Mouse (Mus musculus): ENCODE results near the gene C2cd4a. TPM values are rescaled to one million over a fixed set of nuclear protein-coding genes. Genes with fewer than 3 reads are reported as not detected.

The C2cd4a gene
- polyA plus RNA-seq, 1 experiment from 2014 or later = 0.48 TPM

GRCm38 (mm10) chr9:67842797-67843196 is 10.7 kb upstream of the C2cd4a start:
- WGBS = 23% methylated on average over 5 of the region's 5 CpGs

GRCm38 (mm10) chr9:67839981-67840859 is 8.1 kb upstream of the C2cd4a start, which contains the start of gene Vps13c:
Gene Vps13c (plus strand): TSS chr9:67840396.
- TF ChIP-seq CTCF (IDR thresholded peaks at IDR 0.05; ENCODE audit: low read depth) = 0 out of 2 replicates have a peak, but pooled peaks have one; percentile 6
- peak; percentile 96 for ATAC-seq
- no peaks in the 10 kb centered on the region for H3K9me3 ChIP-seq (ENCODE audit: control insufficient read depth)
- no peaks in the 10 kb centered on the region for H3K27me3 ChIP-seq (replicated peaks; ENCODE audit: control insufficient read depth, insufficient read depth, low read length)
- no peak within 1 kb of the TSS for H3K27ac ChIP-seq (ENCODE audit: low read depth, low read length)
- no peaks in the 10 kb centered on the region for H3K4me1 ChIP-seq (replicated peaks; ENCODE audit: control insufficient read depth, insufficient read depth, low read length)
- peak within 1 kb of the TSS; percentile 86 for H3K4me3 ChIP-seq (ENCODE audit: low read depth, low read length)
- H3K9ac ChIP-seq (ENCODE audit: low read depth, low read length) = peak within 1 kb of the TSS; percentile 73
- under 1% methylated on average over 40 of the region's 53 CpGs for WGBS
- H3K36me3 ChIP-seq (ENCODE audit: control insufficient read depth, insufficient read depth) = no peaks in the 10 kb centered on the region
- peak within 1 kb of the TSS; percentile 90 for H3K4me2 ChIP-seq (replicated peaks; ENCODE audit: low read depth)

More at GRCm38 (mm10) chr9:67842797-67843196, 10.7 kb upstream of the C2cd4a start:
- no peak overlapping the region for H3K27ac ChIP-seq (ENCODE audit: low read depth, low read length)
- H3K4me1 ChIP-seq (replicated peaks; ENCODE audit: control insufficient read depth, insufficient read depth, low read length) = no peaks in the 10 kb centered on the region
- no peaks in the 10 kb centered on the region for H3K27me3 ChIP-seq (replicated peaks; ENCODE audit: control insufficient read depth, insufficient read depth, low read length)
- H3K4me3 ChIP-seq (ENCODE audit: low read depth, low read length) = no peak overlapping the region
- H3K9me3 ChIP-seq (ENCODE audit: control insufficient read depth) = no peaks in the 10 kb centered on the region
- H3K9ac ChIP-seq (ENCODE audit: low read depth, low read length) = no peak overlapping the region
- no peak overlapping the region for H3K4me2 ChIP-seq (replicated peaks; ENCODE audit: low read depth)
- TF ChIP-seq CTCF (IDR thresholded peaks at IDR 0.05; ENCODE audit: low read depth) = no peak
- ATAC-seq = no peak
- H3K36me3 ChIP-seq (ENCODE audit: control insufficient read depth, insufficient read depth) = no peaks in the 10 kb centered on the region

- 56% methylated on average over 2 of the region's 2 CpGs for WGBS
Measured at GRCm38 (mm10) chr9:67837311-67837710, 5.2 kb upstream of the C2cd4a start.

GRCm38 (mm10) chr9:67834535-67834934 is 2.4 kb upstream of the C2cd4a start:
- Histone ChIP-seq H3K4me3 (ENCODE audit: low read depth, low read length) (no peak overlapping the region), H3K4me1 (replicated peaks; ENCODE audit: control insufficient read depth, insufficient read depth, low read length) (no peaks in the 10 kb centered on the region; the same call in 1 of the 2 replicates), H3K9me3 (ENCODE audit: control insufficient read depth) (no peaks in the 10 kb centered on the region), H3K9ac (ENCODE audit: low read depth, low read length) (no peak overlapping the region), H3K36me3 (ENCODE audit: control insufficient read depth, insufficient read depth) (no peaks in the 10 kb centered on the region), H3K27me3 (replicated peaks; ENCODE audit: control insufficient read depth, insufficient read depth, low read length) (peaks cover 21% of the 10 kb centered on the region; the same call in 1 of the 2 replicates), H3K4me2 (replicated peaks; ENCODE audit: low read depth) (no peak overlapping the region), H3K27ac (ENCODE audit: low read depth, low read length) (no peak overlapping the region)
- ATAC-seq = no peak
- WGBS = 80% methylated on average over 5 of the region's 5 CpGs
- TF ChIP-seq CTCF (IDR thresholded peaks at IDR 0.05; ENCODE audit: low read depth) = no peak

More at GRCm38 (mm10) chr9:67837311-67837710, 5.2 kb upstream of the C2cd4a start:
- 0 out of 2 replicates have a peak, but pooled peaks cover 2% of the 10 kb centered on the region for H3K27me3 ChIP-seq (replicated peaks; ENCODE audit: control insufficient read depth, insufficient read depth, low read length)
- no peak overlapping the region for H3K4me2 ChIP-seq (replicated peaks; ENCODE audit: low read depth)
- no peak overlapping the region for H3K27ac ChIP-seq (ENCODE audit: low read depth, low read length)
- no peak overlapping the region for H3K4me3 ChIP-seq (ENCODE audit: low read depth, low read length)
- no peaks in the 10 kb centered on the region for H3K9me3 ChIP-seq (ENCODE audit: control insufficient read depth)
- ATAC-seq = no peak
- no peak for TF ChIP-seq CTCF (IDR thresholded peaks at IDR 0.05; ENCODE audit: low read depth)
- no peaks in the 10 kb centered on the region for H3K36me3 ChIP-seq (ENCODE audit: control insufficient read depth, insufficient read depth)
- no peaks in the 10 kb centered on the region for H3K4me1 ChIP-seq (replicated peaks; ENCODE audit: control insufficient read depth, insufficient read depth, low read length)
- H3K9ac ChIP-seq (ENCODE audit: low read depth, low read length) = no peak overlapping the region

GRCm38 (mm10) chr9:67831359-67832045 is 628 bp downstream of the C2cd4a start:
- no peaks in the 10 kb centered on the region for H3K9me3 ChIP-seq (ENCODE audit: control insufficient read depth)
- peak overlapping the region; percentile 11; the same call in 1 of the 2 replicates for H3K9ac ChIP-seq (ENCODE audit: low read depth, low read length)
- no peak for ATAC-seq
- peak overlapping the region; percentile 58 for H3K4me3 ChIP-seq (ENCODE audit: low read depth, low read length)
- H3K4me2 ChIP-seq (replicated peaks; ENCODE audit: low read depth) = peak overlapping the region; percentile 98
- no peak overlapping the region for H3K27ac ChIP-seq (ENCODE audit: low read depth, low read length)
- 0 out of 2 replicates have a peak, but pooled peaks have one; percentile 7 for TF ChIP-seq CTCF (IDR thresholded peaks at IDR 0.05; ENCODE audit: low read depth)
- H3K4me1 ChIP-seq (replicated peaks; ENCODE audit: control insufficient read depth, insufficient read depth, low read length) = no peaks in the 10 kb centered on the region; the same call in 1 of the 2 replicates
- no peaks in the 10 kb centered on the region for H3K36me3 ChIP-seq (ENCODE audit: control insufficient read depth, insufficient read depth)
- peaks cover 25% of the 10 kb centered on the region; the same call in 1 of the 2 replicates for H3K27me3 ChIP-seq (replicated peaks; ENCODE audit: control insufficient read depth, insufficient read depth, low read length)
- WGBS = under 1% methylated on average over 57 of the region's 57 CpGs

Data from intestine, postnatal 0 days (tissue).